Mouse (Mus musculus): ENCODE measurements around the gene Slc46a1. TPM values are rescaled to one million over a fixed set of nuclear protein-coding genes. Genes with fewer than 3 reads are reported as not detected.
A peak's percentile ranks its signal among the peaks of the same experiment; 100 is the strongest.

Slc46a1 gene
- total RNA-seq, 1 experiment from 2014 or later: 0.25 TPM

DNA sequence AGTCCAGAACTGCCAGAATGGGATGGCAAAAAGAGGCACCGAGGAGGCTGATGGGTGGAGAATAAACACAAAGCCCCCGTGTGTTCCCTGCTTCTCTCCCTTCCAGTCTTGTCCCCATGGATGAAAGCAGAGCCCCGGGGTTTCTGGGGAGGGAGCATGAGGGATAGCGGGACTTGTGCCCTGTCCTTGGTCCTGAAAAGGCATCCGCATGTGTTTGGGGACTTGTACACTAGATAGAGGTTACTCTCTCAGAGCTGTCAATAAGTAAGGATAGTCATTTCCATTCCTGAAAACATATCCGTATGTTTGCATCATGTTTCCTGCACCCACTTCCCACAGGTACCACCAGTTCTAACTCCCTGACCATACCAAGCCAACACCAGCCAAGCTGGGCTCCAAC lies 30.4 kb downstream of the Slc46a1 start:
- ATAC-seq (replicated peaks in 1 of 2; ENCODE audit: insufficient read depth in 1 of 2, low FRiP score in 2 of 2, low TSS enrichment in 1 of 2, low read depth in 1 of 2, poor library complexity in 2 of 2, severe bottlenecking in 2 of 2): no peak

GRCm38 (mm10) chr11:78497071-78497541 lies 31.6 kb downstream of the Slc46a1 start:
- ATAC-seq (replicated peaks in 1 of 2; ENCODE audit: insufficient read depth in 1 of 2, low FRiP score in 2 of 2, low TSS enrichment in 1 of 2, low read depth in 1 of 2, poor library complexity in 2 of 2, severe bottlenecking in 2 of 2): no peak

DNA sequence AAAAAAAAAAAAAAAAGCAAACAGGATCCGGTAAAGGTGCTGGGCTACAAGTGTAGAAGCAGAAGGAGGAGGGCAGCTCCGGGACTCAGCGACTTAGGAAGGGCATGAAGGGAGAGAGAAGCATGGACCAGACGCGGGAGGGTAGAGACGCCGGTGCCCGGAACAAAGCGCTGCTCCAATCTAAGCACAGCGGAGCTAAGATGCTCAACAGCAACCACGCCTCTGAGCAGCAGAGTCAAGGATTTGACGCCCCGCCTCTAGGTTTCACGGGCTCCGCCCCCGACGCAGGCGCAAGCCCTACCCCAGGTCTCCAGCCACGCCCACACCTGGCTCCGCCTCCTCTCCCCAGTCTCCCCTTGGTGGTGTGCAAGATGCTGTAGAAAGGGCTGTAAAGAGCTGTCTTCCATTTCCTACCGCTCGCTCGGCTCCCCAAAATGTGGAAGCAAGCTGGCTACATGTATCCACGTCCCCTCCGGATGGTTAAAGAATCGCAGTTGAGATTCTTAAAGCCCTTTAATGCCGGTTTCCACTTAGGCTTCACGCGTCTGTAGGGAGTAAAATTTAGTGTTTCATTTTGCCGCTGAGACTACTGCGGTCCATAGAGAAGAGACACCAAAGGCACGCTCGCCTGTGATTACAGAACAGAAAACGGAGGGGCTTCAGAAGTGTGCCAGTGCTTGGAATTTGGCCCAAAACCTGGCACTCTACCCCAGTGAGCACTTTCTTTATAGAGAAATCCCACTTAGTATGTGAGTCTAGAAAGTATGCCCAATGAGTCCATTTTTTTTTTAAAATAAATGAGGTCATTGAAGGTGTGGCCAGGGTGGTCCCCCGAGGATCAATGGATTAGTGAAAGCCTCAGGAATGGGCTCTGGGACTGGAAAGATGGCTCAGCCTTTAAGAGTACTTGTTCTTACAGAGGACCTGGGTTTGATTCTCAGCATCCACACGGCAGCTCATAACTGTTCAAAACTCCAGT lies 32.3 kb downstream of the Slc46a1 start, which contains the start of gene Sarm1:
Gene Sarm1 (minus strand): TSS at position 211 of the 979 bp plus-strand sequence.
- ATAC-seq (replicated peaks in 1 of 2; ENCODE audit: insufficient read depth in 1 of 2, low FRiP score in 2 of 2, low TSS enrichment in 1 of 2, low read depth in 1 of 2, poor library complexity in 2 of 2, severe bottlenecking in 2 of 2): peak; percentile 96 to 98

GRCm38 (mm10) chr11:78499004-78499403 lies 33.5 kb downstream of the Slc46a1 start, which contains the start of gene Vtn:
TSS of gene Vtn (plus strand) at chr11:78499091.
- no peak for ATAC-seq (replicated peaks in 1 of 2; ENCODE audit: insufficient read depth in 1 of 2, low FRiP score in 2 of 2, low TSS enrichment in 1 of 2, low read depth in 1 of 2, poor library complexity in 2 of 2, severe bottlenecking in 2 of 2)

- ATAC-seq (replicated peaks in 1 of 2; ENCODE audit: insufficient read depth in 1 of 2, low FRiP score in 2 of 2, low TSS enrichment in 1 of 2, low read depth in 1 of 2, poor library complexity in 2 of 2, severe bottlenecking in 2 of 2): no peak
These were observed 34.0 kb downstream of the Slc46a1 start for GRCm38 (mm10) chr11:78499543-78499942.

- ATAC-seq (replicated peaks in 1 of 2; ENCODE audit: insufficient read depth in 1 of 2, low FRiP score in 2 of 2, low TSS enrichment in 1 of 2, low read depth in 1 of 2, poor library complexity in 2 of 2, severe bottlenecking in 2 of 2): no peak
These were observed 35.2 kb downstream of the Slc46a1 start for GRCm38 (mm10) chr11:78500623-78501202.

DNA sequence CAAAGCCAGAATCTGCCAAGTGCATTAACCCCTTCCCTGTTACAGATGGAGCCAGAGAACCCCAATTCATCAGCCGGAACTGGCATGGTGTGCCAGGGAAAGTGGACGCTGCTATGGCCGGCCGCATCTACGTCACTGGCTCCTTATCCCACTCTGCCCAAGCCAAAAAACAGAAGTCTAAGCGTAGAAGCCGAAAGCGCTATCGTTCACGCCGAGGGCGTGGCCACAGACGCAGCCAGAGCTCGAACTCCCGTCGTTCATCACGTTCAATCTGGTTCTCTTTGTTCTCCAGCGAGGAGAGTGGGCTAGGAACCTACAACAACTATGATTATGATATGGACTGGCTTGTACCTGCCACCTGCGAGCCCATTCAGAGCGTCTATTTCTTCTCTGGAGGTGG lies 36.0 kb downstream of the Slc46a1 start:
- ATAC-seq (replicated peaks in 1 of 2; ENCODE audit: insufficient read depth in 1 of 2, low FRiP score in 2 of 2, low TSS enrichment in 1 of 2, low read depth in 1 of 2, poor library complexity in 2 of 2, severe bottlenecking in 2 of 2): no peak

GRCm38 (mm10) chr11:78502909-78503650 lies 37.6 kb downstream of the Slc46a1 start, which contains the start of gene Sebox:
TSS of gene Sebox (plus strand) at chr11:78503447.
- 0 out of 4 replicates have a peak, but pooled peaks of 1 of the 2 experiments have one; percentile 17 for ATAC-seq (replicated peaks in 1 of 2; ENCODE audit: insufficient read depth in 1 of 2, low FRiP score in 2 of 2, low TSS enrichment in 1 of 2, low read depth in 1 of 2, poor library complexity in 2 of 2, severe bottlenecking in 2 of 2)

DNA sequence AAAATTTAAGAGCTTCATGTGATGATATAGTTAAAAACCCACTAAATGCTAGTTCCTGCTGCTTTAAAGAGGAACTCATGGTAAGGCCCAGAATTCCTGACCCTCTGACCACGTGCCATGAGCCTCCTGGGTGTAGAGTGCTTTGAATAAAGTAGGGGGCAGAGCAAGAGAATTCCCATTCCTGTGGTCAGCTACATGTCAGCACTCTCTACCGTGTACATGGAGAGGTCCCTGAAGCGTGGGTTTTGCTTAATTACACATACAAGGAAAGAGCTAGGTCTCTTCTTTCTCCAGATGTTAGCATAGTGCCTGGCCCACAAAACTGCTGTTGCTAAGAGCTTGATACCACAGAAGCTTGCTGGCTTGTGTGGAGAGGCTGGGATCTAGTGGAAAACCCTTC lies 39.9 kb downstream of the Slc46a1 start:
- ATAC-seq (replicated peaks in 1 of 2; ENCODE audit: insufficient read depth in 1 of 2, low FRiP score in 2 of 2, low TSS enrichment in 1 of 2, low read depth in 1 of 2, poor library complexity in 2 of 2, severe bottlenecking in 2 of 2): no peak

- no peak for ATAC-seq (replicated peaks in 1 of 2; ENCODE audit: insufficient read depth in 1 of 2, low FRiP score in 2 of 2, low TSS enrichment in 1 of 2, low read depth in 1 of 2, poor library complexity in 2 of 2, severe bottlenecking in 2 of 2)
These were observed 43.7 kb downstream of the Slc46a1 start for GRCm38 (mm10) chr11:78509148-78509547.

- peak; percentile 93 to 95 for ATAC-seq (replicated peaks in 1 of 2; ENCODE audit: insufficient read depth in 1 of 2, low FRiP score in 2 of 2, low TSS enrichment in 1 of 2, low read depth in 1 of 2, poor library complexity in 2 of 2, severe bottlenecking in 2 of 2)
These were observed 46.8 kb downstream of the Slc46a1 start, which contains the start of the genes Tmem199 and Poldip2 for GRCm38 (mm10) chr11:78512025-78512957. TSS of gene Tmem199 (minus strand) at chr11:78512172. TSS of gene Poldip2 (plus strand) at chr11:78512193.

GRCm38 (mm10) chr11:78513106-78513790 lies 47.8 kb downstream of the Slc46a1 start:
- no peak for ATAC-seq (replicated peaks in 1 of 2; ENCODE audit: insufficient read depth in 1 of 2, low FRiP score in 2 of 2, low TSS enrichment in 1 of 2, low read depth in 1 of 2, poor library complexity in 2 of 2, severe bottlenecking in 2 of 2)

GRCm38 (mm10) chr11:78515549-78516325 lies 50.2 kb downstream of the Slc46a1 start:
- ATAC-seq (replicated peaks in 1 of 2; ENCODE audit: insufficient read depth in 1 of 2, low FRiP score in 2 of 2, low TSS enrichment in 1 of 2, low read depth in 1 of 2, poor library complexity in 2 of 2, severe bottlenecking in 2 of 2): no peak

GRCm38 (mm10) chr11:78518931-78519330 lies 53.4 kb downstream of the Slc46a1 start:
- no peak for ATAC-seq (replicated peaks in 1 of 2; ENCODE audit: insufficient read depth in 1 of 2, low FRiP score in 2 of 2, low TSS enrichment in 1 of 2, low read depth in 1 of 2, poor library complexity in 2 of 2, severe bottlenecking in 2 of 2)

Data from hematopoietic stem cell, adult 5-6 weeks (primary cell).